ENCODE assay signal across 24 mouse cellular contexts in genomic region chr12:116481921-116482320, GRCm38 (mm10). TPM values are rescaled to one million over a fixed set of nuclear protein-coding genes. Genes with fewer than 3 reads are reported as not detected.
"Had no signal": no experiment of that assay in that cellular context is flagged by ENCODE, and none has a peak within 500 bp of the region (broad histone marks: within the 10 kb centered on the region; RNA-seq: fewer than 3 reads in every experiment).

No protein-coding gene starts in this region.

- H3K27me3 ChIP-seq: midbrain, embryonic 15.5 days; neural tube, embryonic 13.5 days had no signal

- H3K4me3 ChIP-seq: layer of hippocampus, adult 2 months; left cerebral cortex, adult 2 months; limb, embryonic 12.5 days; limb, embryonic 15.5 days; midbrain, embryonic 12.5 days; midbrain, embryonic 15.5 days; myocyte; neural tube, embryonic 13.5 days had no signal

- H3K9me3 ChIP-seq: limb, embryonic 12.5 days; limb, embryonic 15.5 days; midbrain, embryonic 12.5 days; midbrain, embryonic 15.5 days; neural tube, embryonic 13.5 days had no signal

- H3K27ac ChIP-seq: kidney, postnatal 0 days; layer of hippocampus, adult 2 months; left cerebral cortex, adult 2 months; limb, embryonic 12.5 days; limb, embryonic 15.5 days; liver, embryonic 14.5 days; macrophage; midbrain, embryonic 12.5 days; midbrain, embryonic 15.5 days; neural tube, embryonic 13.5 days; stomach, postnatal 0 days had no signal

- DNase-seq: kidney, postnatal 25 days; layer of hippocampus, adult 9-11 months; liver, postnatal 0 days; lung, embryonic 14.5 days; right cerebral cortex, adult 18-20 months; right cerebral cortex, postnatal 14 days; right cerebral cortex, postnatal 4 days; thymus, adult 2 months; thymus, postnatal 14 days; thymus, postnatal 4 days had no signal

- H3K36me3 ChIP-seq: limb, embryonic 12.5 days; limb, embryonic 15.5 days; midbrain, embryonic 12.5 days; midbrain, embryonic 15.5 days; neural tube, embryonic 13.5 days had no signal

RNA-seq across cellular contexts. Expression of gene Ptprn2, which starts 3.6 kb away (rescaled TPM):
- total RNA-seq: megakaryocyte, adult 5-6 weeks; monocyte, adult 5-6 weeks had no signal
